ENCODE assay signal across 8 mouse cellular contexts in genomic region chr2:153561564-153561963, GRCm38 (mm10). TPM values are rescaled to one million over a fixed set of nuclear protein-coding genes. Genes with fewer than 3 reads are reported as not detected.
DNase-seq lines count a peak whose midpoint lies in the region; ATAC-seq lines count a peak whose summit lies in the region.

No protein-coding gene starts in this region.

- peak overlapping the region; percentile 47 for H3K4me2 ChIP-seq in lung, embryonic 15.5 days
- peak overlapping the region; percentile 45 for H3K4me2 ChIP-seq in embryonic facial prominence, embryonic 15.5 days (replicated peaks)
- peak overlapping the region; percentile 55 for H3K4me2 ChIP-seq in limb, embryonic 12.5 days
- peak overlapping the region; percentile 52 for H3K4me2 ChIP-seq in neural tube, embryonic 13.5 days

- DNase-seq in lung, postnatal 36 days: no peak
- no peak for DNase-seq in right cerebral cortex, postnatal 4 days

- no peak overlapping the region for H3K9ac ChIP-seq in lung, embryonic 15.5 days
- no peak overlapping the region for H3K9ac ChIP-seq in embryonic facial prominence, embryonic 15.5 days
- H3K9ac ChIP-seq in limb, embryonic 12.5 days (replicated peaks): peak overlapping the region; percentile 27; the same call in 1 of the 2 replicates
- H3K9ac ChIP-seq in neural tube, embryonic 13.5 days: peak overlapping the region; percentile 62

- peaks cover 26% of the 10 kb centered on the region for H3K4me1 ChIP-seq in lung, embryonic 15.5 days
- H3K4me1 ChIP-seq in embryonic facial prominence, embryonic 15.5 days: peaks cover 22% of the 10 kb centered on the region
- H3K4me1 ChIP-seq in limb, embryonic 12.5 days (replicated peaks): peaks cover 16% of the 10 kb centered on the region
- H3K4me1 ChIP-seq in neural tube, embryonic 13.5 days (replicated peaks): peaks cover 30% of the 10 kb centered on the region

- H3K9me3 ChIP-seq in lung, embryonic 15.5 days: no peaks in the 10 kb centered on the region
- H3K9me3 ChIP-seq in embryonic facial prominence, embryonic 15.5 days (replicated peaks): no peaks in the 10 kb centered on the region
- peaks cover 4% of the 10 kb centered on the region; the same call in 1 of the 2 replicates for H3K9me3 ChIP-seq in limb, embryonic 12.5 days
- H3K9me3 ChIP-seq in neural tube, embryonic 13.5 days: no peaks in the 10 kb centered on the region

- no peaks in the 10 kb centered on the region; the same call in 1 of the 2 replicates for H3K27me3 ChIP-seq in lung, embryonic 15.5 days
- peaks cover 6% of the 10 kb centered on the region; the same call in 1 of the 2 replicates for H3K27me3 ChIP-seq in embryonic facial prominence, embryonic 15.5 days
- peaks cover 27% of the 10 kb centered on the region for H3K27me3 ChIP-seq in limb, embryonic 12.5 days
- H3K27me3 ChIP-seq in neural tube, embryonic 13.5 days: peaks cover 5% of the 10 kb centered on the region; the same call in 1 of the 2 replicates

- H3K27ac ChIP-seq in lung, embryonic 15.5 days: peak overlapping the region; percentile 54
- no peak overlapping the region; the same call in 1 of the 2 replicates for H3K27ac ChIP-seq in embryonic facial prominence, embryonic 15.5 days (replicated peaks)
- H3K27ac ChIP-seq in limb, embryonic 12.5 days: no peak overlapping the region
- peak overlapping the region; percentile 85 for H3K27ac ChIP-seq in neural tube, embryonic 13.5 days (replicated peaks)

- WGBS in lung, embryonic 15.5 days: 24% methylated on average over 5 of the region's 5 CpGs
- WGBS in embryonic facial prominence, embryonic 15.5 days: 34% methylated on average over 5 of the region's 5 CpGs
- 38% methylated on average over 5 of the region's 5 CpGs for WGBS in limb, embryonic 12.5 days
- 44% methylated on average over 5 of the region's 5 CpGs for WGBS in neural tube, embryonic 13.5 days

- peak; percentile 17; the same call in 1 of the 2 replicates for ATAC-seq in lung, embryonic 15.5 days (ENCODE audit: borderline replicate concordance, extremely low read depth, low FRiP score, low TSS enrichment)
- 0 out of 2 replicates have a peak, but pooled peaks have one; percentile 6 for ATAC-seq in embryonic facial prominence, embryonic 15.5 days (ENCODE audit: insufficient number of reproducible peaks, low FRiP score, low TSS enrichment, low read depth)
- peak; percentile 13; the same call in 1 of the 2 replicates for ATAC-seq in limb, embryonic 12.5 days (ENCODE audit: insufficient number of reproducible peaks, insufficient read depth, low FRiP score, low TSS enrichment, low read depth)
- 0 out of 2 replicates have a peak, but pooled peaks have one; percentile 4 for ATAC-seq in neural tube, embryonic 13.5 days (ENCODE audit: low read depth)
- ATAC-seq in erythroid progenitor cell, adult 5-6 weeks (replicated peaks; ENCODE audit: low FRiP score, poor library complexity, severe bottlenecking): no peak
- ATAC-seq in cerebellum, adult (ENCODE audit: insufficient number of reproducible peaks, low FRiP score, low TSS enrichment): no peak

- H3K4me3 ChIP-seq in lung, embryonic 15.5 days: 0 out of 2 replicates have a peak overlapping the region, but pooled peaks have one; percentile 2
- no peak overlapping the region for H3K4me3 ChIP-seq in embryonic facial prominence, embryonic 15.5 days (replicated peaks)
- 0 out of 2 replicates have a peak overlapping the region, but pooled peaks have one; percentile 19 for H3K4me3 ChIP-seq in limb, embryonic 12.5 days (replicated peaks)
- no peak overlapping the region for H3K4me3 ChIP-seq in neural tube, embryonic 13.5 days

- H3K36me3 ChIP-seq in lung, embryonic 15.5 days: no peaks in the 10 kb centered on the region
- no peaks in the 10 kb centered on the region for H3K36me3 ChIP-seq in embryonic facial prominence, embryonic 15.5 days
- no peaks in the 10 kb centered on the region for H3K36me3 ChIP-seq in limb, embryonic 12.5 days
- no peaks in the 10 kb centered on the region for H3K36me3 ChIP-seq in neural tube, embryonic 13.5 days

RNA-seq across cellular contexts. Expression of gene Nol4l, which starts 31.8 kb away (rescaled TPM):
- 10.2 and 11.3 TPM in 2 replicates for polyA plus RNA-seq in lung, embryonic 15.5 days (2015; fragmentation: Nextera tagmentation; extraction: Ambion mirVana)
- 9.4 and 10.3 TPM in 2 replicates for polyA plus RNA-seq in embryonic facial prominence, embryonic 15.5 days (2015; fragmentation: Nextera tagmentation; extraction: Ambion mirVana)
- polyA plus RNA-seq in limb, embryonic 12.5 days (2016; fragmentation: Nextera tagmentation; extraction: Ambion mirVana): 12.5 and 12.6 TPM in 2 replicates
- polyA plus RNA-seq in neural tube, embryonic 13.5 days (2015; fragmentation: Nextera tagmentation; extraction: Ambion mirVana): 40.8 and 43.3 TPM in 2 replicates
- total RNA-seq in erythroid progenitor cell, adult 5-6 weeks (2015; ENCODE audit: low replicate concordance): 5.0 and 5.8 TPM in 2 replicates
- 2.7 and 5.8 TPM in 2 replicates for total RNA-seq in erythroid progenitor cell, adult 5-6 weeks (2017; ENCODE audit: low replicate concordance)

Comparison
In these comparisons a context has a peak if more than half of its experiments do, and no peak if none do; other contexts are left out.
1. ATAC-seq: peak in lung, embryonic 15.5 days (single experiment), embryonic facial prominence, embryonic 15.5 days (single experiment), limb, embryonic 12.5 days (single experiment) and neural tube, embryonic 13.5 days (single experiment); none in erythroid progenitor cell, adult 5-6 weeks (single experiment) and cerebellum, adult (single experiment).
2. H3K27ac ChIP-seq: peak in lung, embryonic 15.5 days (single experiment) and neural tube, embryonic 13.5 days (single experiment); none in embryonic facial prominence, embryonic 15.5 days (single experiment) and limb, embryonic 12.5 days (single experiment).
3. H3K4me3 ChIP-seq: peak in lung, embryonic 15.5 days (single experiment) and limb, embryonic 12.5 days (single experiment); none in embryonic facial prominence, embryonic 15.5 days (single experiment) and neural tube, embryonic 13.5 days (single experiment).
4. H3K9ac ChIP-seq: peak in limb, embryonic 12.5 days (single experiment) and neural tube, embryonic 13.5 days (single experiment); none in lung, embryonic 15.5 days (single experiment) and embryonic facial prominence, embryonic 15.5 days (single experiment).
5. Peak in every context shown above with its lines, with median percentiles within 50 percentile points of each other: H3K4me2 ChIP-seq.